Mouse (Mus musculus): ENCODE data around the gene Tkt. TPM values are rescaled to one million over a fixed set of nuclear protein-coding genes. Genes with fewer than 3 reads are reported as not detected.

The Tkt gene
- polyA plus RNA-seq, 1 experiment from 2014 or later, result 543 TPM

DNA sequence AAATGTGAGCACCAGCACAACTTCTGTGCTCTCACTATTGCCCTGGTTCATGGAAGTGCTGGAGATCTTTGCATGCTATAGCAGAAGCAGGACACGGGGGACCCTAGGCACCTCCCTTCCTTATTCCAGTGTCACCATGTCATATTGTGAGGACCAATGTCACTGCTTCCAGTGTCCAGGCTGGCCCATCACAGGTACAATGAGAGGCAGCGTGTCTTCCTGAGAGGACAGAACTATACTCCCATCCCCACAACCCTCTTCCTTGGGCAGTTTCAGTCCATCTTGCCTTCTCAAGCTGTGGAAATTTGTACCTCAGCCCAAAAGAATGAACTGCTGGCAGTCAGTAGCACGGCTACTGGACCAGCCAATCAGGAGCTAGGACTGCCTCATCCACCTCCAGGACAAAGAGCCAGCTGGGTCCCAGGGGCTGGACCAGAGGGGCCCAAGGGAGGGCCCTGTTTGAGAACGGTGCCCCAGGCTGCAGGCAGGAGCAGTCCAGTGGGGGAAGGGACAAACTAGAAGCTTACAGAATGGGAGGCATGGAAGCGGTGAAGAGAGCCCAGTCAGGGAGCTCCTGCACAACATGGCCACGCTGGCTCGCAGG is 46.0 kb downstream of the Tkt start:
- CTCF ChIA-PET, result interaction anchor here (0.8 to 2.4 kb wide), 4 partner anchors 18 to 78 kb away, joined by 3 to 12 read pairs (median 5); no protein-coding TSS in a partner anchor

GRCm38 (mm10) chr14:30595576-30596313 is 47.6 kb downstream of the Tkt start:
- no peaks in the 10 kb centered on the region for H3K27me3 ChIP-seq
- ChIA-PET POLR2A (no interaction called here), CTCF (interaction anchor here (1.3 to 2.4 kb wide), 3 partner anchors 17 to 21 kb away, joined by 4 to 12 read pairs (median 7); no protein-coding TSS in a partner anchor)
- no peak for TF ChIP-seq CTCF (IDR thresholded peaks at IDR 0.05)
- DNase-seq (ENCODE audit: low read depth, low spot score) (no peak), ATAC-seq (no peak)
- in situ Hi-C loops (cut with MboI; ENCODE audit: low pct_unique_long_range_greater_than_20kb), result no loop called here

More for the DNA sequence above, 46.0 kb downstream of the Tkt start:
- ATAC-seq, result no peak
- POLR2A ChIA-PET, result interaction anchor here (0.8 kb wide), 1 partner anchor 61 kb away, joined by 3 read pairs; no protein-coding TSS in a partner anchor
- no peak for TF ChIP-seq CTCF (IDR thresholded peaks at IDR 0.05)
- in situ Hi-C loops (cut with MboI; ENCODE audit: low pct_unique_long_range_greater_than_20kb), result no loop called here
- H3K27me3 ChIP-seq, result no peaks in the 10 kb centered on the region
- DNase-seq (ENCODE audit: low read depth, low spot score), result no peak

DNA sequence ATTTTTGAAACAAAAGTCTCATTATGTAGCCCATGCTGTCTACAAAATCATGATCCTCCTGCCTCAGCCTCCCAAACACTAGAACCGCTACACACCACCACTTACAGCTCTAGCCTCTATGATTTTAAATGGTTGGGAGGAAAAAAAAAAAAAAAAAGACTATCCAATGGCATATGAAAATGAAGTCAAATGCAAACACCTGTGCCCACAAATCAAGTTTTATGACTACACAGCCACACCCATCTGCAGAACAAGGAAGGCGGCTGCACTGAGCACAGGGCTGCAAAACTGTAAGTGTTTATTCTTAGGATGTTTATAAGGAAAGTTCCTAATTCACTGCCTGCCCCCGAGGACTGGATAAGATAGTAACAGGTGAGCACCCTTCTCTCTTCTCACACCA is 48.2 kb downstream of the Tkt start:
- H3K27me3 ChIP-seq, result no peaks in the 10 kb centered on the region
- in situ Hi-C loops (cut with MboI; ENCODE audit: low pct_unique_long_range_greater_than_20kb), result no loop called here
- TF ChIP-seq CTCF (IDR thresholded peaks at IDR 0.05), result no peak
- ATAC-seq (no peak), DNase-seq (ENCODE audit: low read depth, low spot score) (no peak)
- ChIA-PET CTCF (interaction anchor here (1.3 to 2.0 kb wide), 3 partner anchors 16 to 72 kb away, joined by 4 to 7 read pairs (median 5); no protein-coding TSS in a partner anchor), POLR2A (no interaction called here)

DNA sequence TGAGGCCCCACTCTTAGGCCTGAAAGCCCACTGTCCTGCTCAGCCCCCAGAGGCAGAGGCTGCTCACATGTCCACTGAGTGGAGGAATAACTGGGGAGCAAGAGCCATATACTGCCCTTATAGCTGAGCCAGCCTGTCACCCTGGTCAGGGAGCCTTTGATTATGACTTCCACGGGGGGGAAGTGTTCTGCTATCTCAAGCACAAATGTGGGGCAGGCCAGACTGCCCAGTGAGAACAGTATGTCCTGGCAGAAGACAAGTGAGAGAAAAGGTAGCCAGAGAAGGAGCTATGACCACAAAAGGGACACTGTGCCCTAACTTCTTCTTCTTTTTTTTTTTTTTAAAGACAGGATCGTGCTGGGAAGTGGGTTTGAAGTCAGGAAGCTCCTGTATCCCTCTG is 49.0 kb downstream of the Tkt start:
- ChIA-PET CTCF (interaction anchor here (1.2 to 2.0 kb wide), 3 partner anchors 15 to 71 kb away, joined by 3 to 7 read pairs (median 5); no protein-coding TSS in a partner anchor), POLR2A (interaction anchor here (0.6 kb wide), 1 partner anchor 58 kb away, joined by 3 read pairs; no protein-coding TSS in a partner anchor)
- no peaks in the 10 kb centered on the region for H3K27me3 ChIP-seq
- DNase-seq (ENCODE audit: low read depth, low spot score) (no peak), ATAC-seq (no peak)
- TF ChIP-seq CTCF (IDR thresholded peaks at IDR 0.05), result no peak
- in situ Hi-C loops (cut with MboI; ENCODE audit: low pct_unique_long_range_greater_than_20kb), result no loop called here

DNA sequence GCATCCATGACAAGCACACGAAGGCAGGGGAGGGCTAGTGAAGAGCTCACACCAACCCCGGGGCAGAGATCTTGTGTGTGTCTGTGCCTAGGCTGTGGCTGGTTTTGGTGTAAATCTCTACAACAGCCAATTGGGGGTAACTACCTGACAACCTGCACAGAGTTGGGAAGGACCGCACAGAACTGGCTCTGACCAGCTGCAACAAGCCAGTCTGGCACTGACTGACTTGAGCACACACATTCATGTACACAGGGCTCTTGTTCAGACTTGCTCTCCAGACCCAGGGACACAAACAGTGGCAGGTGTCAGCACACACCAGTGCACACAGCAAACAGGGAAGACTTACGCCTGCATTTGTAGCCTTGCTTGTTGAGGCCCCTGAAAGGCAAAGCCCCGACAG is 58.7 kb downstream of the Tkt start:
- ChIA-PET POLR2A (interaction anchor here (0.6 kb wide), 1 partner anchor 151 kb away, joined by 3 read pairs; no protein-coding TSS in a partner anchor), CTCF (no interaction called here)
- TF ChIP-seq CTCF (IDR thresholded peaks at IDR 0.05), result no peak
- H3K27me3 ChIP-seq, result no peaks in the 10 kb centered on the region
- DNase-seq (ENCODE audit: low read depth, low spot score) (no peak), ATAC-seq (no peak)
- in situ Hi-C loops (cut with MboI; ENCODE audit: low pct_unique_long_range_greater_than_20kb), result no loop called here

- ATAC-seq (no peak), DNase-seq (ENCODE audit: low read depth, low spot score) (no peak)
- in situ Hi-C loops (cut with MboI; ENCODE audit: low pct_unique_long_range_greater_than_20kb), result no loop called here
- TF ChIP-seq CTCF (IDR thresholded peaks at IDR 0.05), result no peak
- ChIA-PET POLR2A (no interaction called here), CTCF (no interaction called here)
- no peaks in the 10 kb centered on the region for H3K27me3 ChIP-seq
These were observed 59.5 kb downstream of the Tkt start for GRCm38 (mm10) chr14:30607696-30608095.

- ChIA-PET POLR2A (no interaction called here), CTCF (no interaction called here)
- ATAC-seq (no peak), DNase-seq (ENCODE audit: low read depth, low spot score) (no peak)
- in situ Hi-C loops (cut with MboI; ENCODE audit: low pct_unique_long_range_greater_than_20kb), result no loop called here
- TF ChIP-seq CTCF (IDR thresholded peaks at IDR 0.05), result no peak
- no peaks in the 10 kb centered on the region for H3K27me3 ChIP-seq
These were observed 60.0 kb downstream of the Tkt start for GRCm38 (mm10) chr14:30608176-30608575.

- in situ Hi-C loops (cut with MboI; ENCODE audit: low pct_unique_long_range_greater_than_20kb), result no loop called here
- no peak for ATAC-seq
- TF ChIP-seq CTCF (IDR thresholded peaks at IDR 0.05), result no peak
- no peaks in the 10 kb centered on the region for H3K27me3 ChIP-seq
- no peak for DNase-seq (ENCODE audit: low read depth, low spot score)
- CTCF ChIA-PET, result no interaction called here
- POLR2A ChIA-PET, result no interaction called here
These were observed 61.3 kb downstream of the Tkt start for GRCm38 (mm10) chr14:30609499-30609898.

- in situ Hi-C loops (cut with MboI; ENCODE audit: low pct_unique_long_range_greater_than_20kb), result no loop called here
- POLR2A ChIA-PET, result no interaction called here
- no peak for ATAC-seq
- TF ChIP-seq CTCF (IDR thresholded peaks at IDR 0.05), result no peak
- no peaks in the 10 kb centered on the region for H3K27me3 ChIP-seq
- no peak for DNase-seq (ENCODE audit: low read depth, low spot score)
- CTCF ChIA-PET, result interaction anchor here (0.9 kb wide), 1 partner anchor 9 kb away, joined by 3 read pairs; no protein-coding TSS in a partner anchor
These were observed 62.1 kb downstream of the Tkt start for GRCm38 (mm10) chr14:30610304-30610703.

GRCm38 (mm10) chr14:30610940-30611339 is 62.8 kb downstream of the Tkt start:
- ATAC-seq (no peak), DNase-seq (ENCODE audit: low read depth, low spot score) (no peak)
- TF ChIP-seq CTCF (IDR thresholded peaks at IDR 0.05), result no peak
- ChIA-PET POLR2A (no interaction called here), CTCF (interaction anchor here (0.9 kb wide), 1 partner anchor 8 kb away, joined by 3 read pairs; no protein-coding TSS in a partner anchor)
- no peaks in the 10 kb centered on the region for H3K27me3 ChIP-seq
- in situ Hi-C loops (cut with MboI; ENCODE audit: low pct_unique_long_range_greater_than_20kb), result no loop called here

DNA sequence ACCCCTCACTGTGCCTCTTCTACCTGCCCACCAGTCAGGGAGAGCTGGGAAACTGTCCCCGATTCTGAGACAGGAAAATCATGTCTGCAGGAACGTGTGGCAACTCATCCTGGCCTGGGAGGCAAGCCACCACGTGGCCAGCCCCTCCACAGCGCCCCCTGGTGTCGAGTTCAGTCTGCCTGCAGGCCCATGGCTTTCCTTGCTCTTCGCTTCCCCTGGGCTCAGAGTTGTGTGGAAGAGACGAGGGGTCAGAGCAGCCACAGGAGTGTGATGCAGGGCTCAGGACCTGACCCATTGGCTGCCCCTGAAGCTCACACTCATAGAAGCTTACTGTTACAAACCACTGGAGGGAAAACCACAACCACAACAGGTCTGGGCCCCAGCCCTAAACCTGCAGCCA is 64.4 kb downstream of the Tkt start:
- ATAC-seq (peak; percentile 40), DNase-seq (ENCODE audit: low read depth, low spot score) (no peak)
- in situ Hi-C loops (cut with MboI; ENCODE audit: low pct_unique_long_range_greater_than_20kb), result no loop called here
- no peak for TF ChIP-seq CTCF (IDR thresholded peaks at IDR 0.05)
- POLR2A ChIA-PET, result no interaction called here
- no peaks in the 10 kb centered on the region for H3K27me3 ChIP-seq
- CTCF ChIA-PET, result interaction anchor here (1.1 to 2.1 kb wide), 10 partner anchors 10 to 63 kb away, joined by 4 to 12 read pairs (median 5); no protein-coding TSS in a partner anchor

Measured in Patski (cell line).